Mouse (Mus musculus) cerebellum, adult 11 months (tissue): ENCODE results near the gene Sde2.
A peak's percentile ranks its signal among the peaks of the same experiment; 100 is the strongest.
"Not testable (repeated sequence)": the region's sequence is repeated elsewhere in the genome, so short reads cannot be mapped to it uniquely, and the experiment has no call there.

Source experiments
- DNase-seq: peaks from one replicate; pipeline ENCODE4 v3.0.0; 2022

Gene Sde2

GRCm38 (mm10) chr1:180835273-180836015 lies 15.5 kb upstream of the Sde2 start:
- no peak for DNase-seq

DNA sequence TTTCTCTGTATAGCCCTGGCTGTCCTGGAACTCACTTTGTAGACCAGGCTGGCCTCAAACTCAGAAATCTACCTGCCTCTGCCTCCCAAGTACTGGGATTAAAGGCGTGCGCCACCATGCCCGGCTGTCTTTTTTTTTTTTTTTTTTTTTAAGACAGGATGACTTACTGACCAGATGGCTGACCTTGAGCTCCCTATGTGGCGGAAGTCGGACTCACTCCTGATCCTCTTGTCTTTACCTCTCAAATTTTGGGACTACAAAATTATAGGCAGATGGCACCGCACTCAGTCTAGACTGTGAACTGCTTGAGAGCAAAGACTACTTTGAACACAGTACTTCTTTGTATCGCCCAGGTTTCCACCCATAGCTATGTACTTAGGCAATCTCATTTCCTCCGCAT lies 14.5 kb upstream of the Sde2 start:
- DNase-seq = not testable (repeated sequence)

GRCm38 (mm10) chr1:180837186-180837585 lies 13.7 kb upstream of the Sde2 start:
- no peak for DNase-seq

DNA sequence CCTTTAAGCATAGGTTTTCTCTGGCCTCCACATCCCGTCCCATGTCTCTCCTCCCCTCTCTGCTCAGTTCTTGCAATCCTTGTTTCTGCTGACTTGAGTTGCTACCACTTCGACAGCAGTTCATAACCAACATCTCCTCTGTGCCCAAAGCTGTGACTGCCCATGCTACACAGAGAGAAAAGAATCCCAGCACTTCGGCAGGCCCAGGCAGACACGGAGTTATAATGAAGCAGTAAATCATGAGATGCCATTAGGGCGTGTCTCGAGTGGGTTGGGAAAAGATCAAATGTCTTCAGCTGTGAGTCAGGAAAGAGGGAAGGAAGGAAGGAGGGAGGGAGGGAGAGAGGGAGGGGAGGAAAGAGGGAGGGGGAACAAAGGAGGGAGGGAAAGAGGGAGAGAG lies 12.9 kb upstream of the Sde2 start:
- DNase-seq = no peak

GRCm38 (mm10) chr1:180839201-180839910 lies 11.6 kb upstream of the Sde2 start:
- no peak for DNase-seq

GRCm38 (mm10) chr1:180841561-180842300 lies 9.2 kb upstream of the Sde2 start:
- no peak for DNase-seq

- peak; percentile 62 for DNase-seq
Measured at GRCm38 (mm10) chr1:180848114-180848510, 2.8 kb upstream of the Sde2 start.

DNA sequence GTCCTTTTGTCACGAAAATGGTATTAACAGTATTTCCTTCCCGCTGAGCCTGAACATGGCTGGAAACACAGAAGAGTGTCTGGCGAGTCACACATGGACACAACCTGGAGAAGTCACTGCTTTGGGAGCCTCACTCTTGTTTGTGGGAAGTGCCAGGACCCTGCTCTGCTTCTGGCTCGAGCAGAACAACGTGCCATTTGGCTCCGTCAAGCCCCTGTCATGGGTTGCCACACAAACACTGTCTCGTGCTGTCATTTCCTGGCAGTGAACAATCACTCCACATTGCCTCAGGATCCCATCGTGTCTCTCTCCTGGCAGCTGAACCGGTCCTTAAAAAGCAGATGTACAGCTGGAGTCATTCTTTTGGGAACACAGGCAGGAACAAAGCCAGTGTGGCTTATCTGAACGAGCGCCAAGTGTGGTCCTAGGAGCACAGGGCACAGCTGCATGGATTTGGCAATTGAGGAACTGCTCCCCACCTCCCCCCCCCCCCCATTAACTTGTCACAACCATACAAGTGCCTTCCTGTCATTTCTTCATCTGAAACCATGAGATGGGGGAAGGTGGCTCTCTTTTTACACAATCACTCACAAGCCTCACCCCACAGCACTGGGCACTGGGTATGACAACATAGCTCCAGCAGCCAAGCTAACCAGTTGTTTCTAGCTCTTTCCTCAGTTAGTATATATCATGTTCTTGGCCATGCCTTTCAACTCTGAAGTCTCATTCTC lies 2.3 kb upstream of the Sde2 start:
- peak; percentile 48 for DNase-seq

DNA sequence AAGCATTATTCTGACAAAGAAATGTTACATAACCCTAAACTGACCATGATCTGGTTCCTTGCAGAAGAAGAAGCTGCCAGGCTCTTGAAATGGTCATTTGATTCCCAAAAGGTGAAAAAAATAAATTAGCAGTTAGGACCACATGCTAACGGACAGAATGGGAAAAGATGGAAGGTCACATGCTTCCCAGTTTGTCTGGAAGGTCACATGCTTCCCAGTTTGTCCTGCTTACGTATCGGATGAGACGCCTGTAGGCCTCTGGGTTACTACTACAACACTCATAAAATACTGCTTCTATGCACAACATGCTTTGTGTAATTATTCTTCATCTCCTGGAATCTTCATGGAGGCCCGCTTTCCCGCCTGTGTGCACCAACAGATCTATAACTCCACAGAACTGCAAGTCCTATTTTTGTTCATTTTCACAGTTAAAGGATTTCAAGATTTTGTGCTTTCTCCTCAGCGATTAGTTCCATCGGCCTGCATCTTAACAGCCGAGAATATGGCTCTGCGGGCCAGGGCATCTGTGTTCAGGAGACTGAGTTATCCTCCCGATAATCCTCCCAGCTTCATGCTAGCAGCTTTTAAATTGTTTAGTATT lies 1.1 kb upstream of the Sde2 start:
- DNase-seq = no peak

GRCm38 (mm10) chr1:180858763-180859162 lies 7.8 kb downstream of the Sde2 start:
- DNase-seq = no peak

DNA sequence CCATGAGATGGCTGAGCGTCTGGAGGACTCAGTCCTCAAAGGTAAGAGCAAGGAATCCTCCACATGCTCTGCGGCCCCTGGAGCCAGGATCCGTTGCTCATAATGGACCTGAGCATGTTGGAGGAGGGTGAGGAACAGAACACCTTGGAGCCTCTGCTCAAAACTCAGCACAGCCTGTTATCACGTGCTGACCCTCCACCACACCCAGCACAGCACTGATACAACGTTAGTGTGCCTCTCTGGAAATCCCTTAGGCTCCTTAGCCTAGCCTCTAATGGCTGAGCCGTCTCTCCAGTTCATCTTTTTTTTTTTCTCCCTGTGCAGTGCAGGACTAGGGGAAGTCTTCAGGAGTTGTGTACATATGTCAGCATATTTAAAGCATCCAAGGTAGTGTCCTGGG lies 9.1 kb downstream of the Sde2 start:
- DNase-seq = no peak

DNA sequence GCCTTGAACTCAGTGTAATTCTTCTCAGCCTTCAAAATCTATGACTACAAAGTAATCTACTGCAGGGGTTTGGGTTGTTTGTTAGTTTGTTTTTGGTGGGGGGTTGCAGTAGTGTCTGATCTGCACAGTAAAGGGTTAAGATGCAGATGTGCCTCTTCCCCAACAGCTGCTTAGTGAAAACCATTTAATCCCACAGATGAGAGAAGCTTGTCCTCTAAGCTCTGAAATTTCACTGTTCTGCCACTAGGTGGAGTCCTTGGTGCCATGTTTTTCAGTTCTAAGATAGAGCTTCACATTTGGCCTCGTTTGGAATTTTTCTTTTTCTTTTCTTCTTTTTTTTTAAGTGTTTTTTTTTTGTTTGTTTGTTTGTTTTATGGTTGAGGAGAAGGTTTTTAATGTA lies 12.7 kb downstream of the Sde2 start:
- no peak for DNase-seq

DNA sequence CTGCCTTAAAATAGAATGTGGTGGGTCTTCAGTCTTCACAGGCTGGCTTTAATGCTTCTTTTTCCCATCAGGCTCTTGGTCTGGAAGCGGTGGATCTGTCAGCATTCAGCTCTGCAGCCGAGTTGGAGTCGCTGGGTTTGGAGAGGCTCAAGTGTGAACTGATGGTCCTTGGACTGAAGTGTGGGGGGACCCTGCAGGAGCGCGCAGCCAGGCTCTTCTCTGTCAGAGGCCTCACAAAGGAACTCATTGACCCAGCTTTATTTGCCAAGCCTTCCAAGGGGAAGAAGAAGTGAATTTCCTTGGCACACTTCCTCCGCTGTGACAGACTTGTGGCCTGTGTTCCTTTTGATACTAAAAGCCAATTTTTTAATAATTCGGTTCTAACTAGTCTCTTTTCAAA lies 15.1 kb downstream of the Sde2 start:
- DNase-seq = no peak

DNA sequence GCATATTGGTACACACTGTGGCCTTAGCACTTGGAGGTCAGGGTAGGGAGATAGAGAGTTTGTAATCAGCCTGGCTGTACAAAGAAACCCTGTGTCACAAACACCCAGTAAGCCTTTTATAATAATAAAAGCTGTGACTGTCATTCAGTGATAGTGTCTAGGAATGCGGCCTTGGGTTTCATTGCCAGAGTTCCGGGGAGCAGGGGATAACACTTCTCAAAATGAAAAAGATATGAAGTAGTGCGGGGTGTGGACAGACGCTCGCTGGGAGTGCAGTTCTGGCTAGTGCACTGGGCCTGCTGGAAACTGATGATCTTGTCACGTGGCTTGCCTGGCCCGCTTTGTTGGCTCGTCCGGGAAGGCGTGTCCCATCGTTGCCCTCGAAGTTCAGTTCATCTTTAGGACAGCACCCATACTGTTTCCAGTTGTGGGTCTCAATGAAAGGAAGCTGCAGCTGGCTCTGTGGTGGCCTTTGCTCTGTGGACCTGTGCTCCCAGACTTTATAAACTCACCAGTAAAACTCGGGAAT lies 19.3 kb downstream of the Sde2 start:
- DNase-seq = no peak

DNA sequence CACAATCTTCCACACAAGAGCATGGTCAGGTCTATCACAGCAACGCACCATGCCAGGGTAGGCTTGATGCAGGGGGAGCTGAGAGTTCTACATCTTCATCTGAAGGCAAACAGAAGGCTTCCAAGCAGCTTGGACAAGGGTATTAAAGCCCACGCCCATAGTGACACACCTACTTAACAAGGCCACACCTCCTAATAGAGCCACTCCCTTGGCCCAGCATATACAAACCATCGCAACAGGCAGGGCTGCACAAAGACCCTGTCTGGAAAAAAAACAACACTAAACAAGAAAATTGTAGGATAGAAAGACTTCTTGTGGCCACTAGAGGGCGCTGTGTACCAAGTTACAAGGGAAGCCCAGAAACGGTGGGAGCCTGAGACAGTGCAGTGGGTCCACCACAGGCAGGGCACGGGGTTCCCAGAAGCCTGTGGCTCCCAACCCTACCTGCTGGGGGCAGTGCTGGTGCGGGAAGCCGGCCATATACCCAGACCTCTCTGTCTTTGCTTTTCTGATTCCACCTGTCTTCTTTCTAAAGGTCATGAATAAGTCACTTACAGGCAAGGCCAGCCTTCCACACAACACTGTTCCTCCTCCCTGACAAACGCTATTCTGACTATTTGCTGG lies 23.0 kb downstream of the Sde2 start:
- DNase-seq = peak; percentile 26

DNA sequence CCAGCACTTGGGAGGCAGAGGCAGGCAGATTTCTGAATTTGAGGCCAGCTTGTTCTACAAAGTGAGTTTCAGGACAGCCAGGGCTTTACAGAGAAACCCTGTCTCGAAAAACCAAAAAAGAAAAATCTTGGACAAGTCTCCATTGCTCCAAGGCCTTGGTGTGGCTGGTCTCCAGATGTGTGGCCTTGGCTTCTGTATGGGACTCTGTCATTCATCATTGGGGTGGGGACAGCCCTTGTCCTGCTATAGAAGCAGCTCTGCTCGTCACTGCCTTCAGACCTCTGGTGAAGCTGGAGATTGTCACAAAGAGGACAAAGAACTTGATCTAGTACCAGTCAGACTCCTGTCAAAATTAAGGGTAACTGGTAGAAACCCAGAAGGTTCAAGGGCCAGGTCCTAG lies 23.7 kb downstream of the Sde2 start:
- no peak for DNase-seq

DNA sequence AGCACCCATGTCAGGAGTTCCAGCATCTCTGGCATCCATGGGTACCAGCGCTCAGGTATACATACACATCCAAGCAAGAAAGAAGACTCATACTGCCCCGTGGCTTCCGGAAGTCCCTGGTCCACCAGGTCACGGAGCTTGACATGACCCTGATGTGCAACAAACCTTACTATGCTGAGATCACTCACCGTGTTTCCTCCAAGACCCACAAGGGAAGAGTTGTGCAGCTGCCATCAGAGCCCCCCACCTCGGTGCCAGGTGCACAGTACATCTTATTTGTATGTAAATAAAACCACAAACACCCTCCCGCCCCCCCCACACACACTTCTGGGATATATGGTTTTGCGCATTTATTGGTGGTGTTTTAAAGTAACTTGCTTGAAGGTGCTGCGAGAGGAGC lies 24.2 kb downstream of the Sde2 start:
- DNase-seq = no peak

DNA sequence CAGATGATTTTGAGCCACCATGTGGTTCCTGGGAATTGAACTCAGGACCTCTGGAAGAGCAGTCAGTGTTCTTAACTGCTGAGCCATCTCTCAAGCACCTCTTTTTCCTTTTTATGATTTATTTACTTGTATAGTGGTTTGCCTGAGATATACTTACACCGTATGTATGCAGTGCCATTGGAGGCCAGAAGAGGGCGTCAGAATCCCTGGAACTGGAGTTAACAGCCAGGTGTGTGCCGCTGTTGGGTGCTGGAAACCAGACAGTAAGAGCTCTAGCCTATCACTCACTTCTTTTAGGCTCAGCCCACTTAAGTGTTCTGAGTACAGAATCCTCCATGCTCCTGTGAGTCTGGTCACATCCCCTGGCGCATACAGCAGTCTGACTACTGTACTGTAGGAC lies 26.5 kb downstream of the Sde2 start:
- DNase-seq = no peak

- DNase-seq = no peak
Measured at GRCm38 (mm10) chr1:180881768-180882167, 30.8 kb downstream of the Sde2 start.

- DNase-seq = no peak
Measured at GRCm38 (mm10) chr1:180883731-180884130, 32.8 kb downstream of the Sde2 start.

- DNase-seq = no peak
Measured at GRCm38 (mm10) chr1:180884484-180884883, 33.6 kb downstream of the Sde2 start.

DNA sequence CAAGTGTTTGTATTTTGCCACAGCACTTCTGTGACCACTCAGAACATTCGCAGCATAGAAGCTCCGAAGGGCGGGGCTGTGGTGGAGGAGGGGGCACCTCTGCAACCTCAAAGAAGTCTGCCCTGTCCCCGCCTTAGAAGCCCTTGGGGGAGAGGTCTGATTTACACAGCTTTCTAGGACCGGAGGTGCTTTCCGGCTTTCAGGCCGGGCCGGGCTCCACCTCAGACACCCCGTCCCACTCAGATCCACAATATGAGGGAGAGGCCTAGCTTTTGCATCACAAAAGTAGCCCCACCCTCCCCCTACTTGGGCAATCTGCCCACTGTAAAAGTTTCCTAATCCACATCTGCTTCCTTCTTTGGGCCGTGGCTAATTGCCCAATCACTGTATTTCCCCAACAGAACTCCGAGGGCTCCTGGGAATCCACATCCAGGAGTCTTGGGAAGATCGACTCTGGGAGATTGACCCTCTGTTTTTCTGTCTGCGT lies 37.7 kb downstream of the Sde2 start:
- no peak for DNase-seq
